Mouse (Mus musculus) forelimb bud, embryonic 11.5 days (tissue): ENCODE results near the gene Usf3.

Experiments used
- DNase-seq: peaks from one replicate; pipeline ENCODE4 v3.0.0-alpha.2; 2012; ENCODE audit warnings: low read depth, low spot score

The Usf3 gene

GRCm38 (mm10) chr16:44173966-44174530 is 1.0 kb downstream of the Usf3 start:
- no peak for DNase-seq

DNA sequence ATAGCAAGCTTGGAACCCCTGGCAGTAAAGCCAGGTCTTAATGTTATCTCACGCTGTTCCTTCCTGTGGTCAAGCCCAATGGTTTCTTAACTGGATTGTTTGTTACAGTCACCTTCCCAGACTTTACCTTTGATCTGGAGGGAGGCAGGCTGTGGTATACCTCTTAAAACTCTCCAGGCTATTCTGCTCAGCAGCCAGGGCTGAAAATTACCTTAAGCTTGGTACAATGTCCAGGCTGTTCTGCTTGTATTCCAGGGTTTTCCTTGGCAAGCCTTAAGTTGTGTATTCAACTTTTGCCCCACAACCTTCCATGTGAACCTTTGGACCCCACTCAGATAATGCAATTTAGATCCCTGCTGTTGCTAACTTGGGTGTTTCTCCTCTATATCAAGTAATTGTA is 2.0 kb downstream of the Usf3 start:
- DNase-seq, result no peak

- DNase-seq, result no peak
Measured at GRCm38 (mm10) chr16:44176511-44176910, 3.5 kb downstream of the Usf3 start.

GRCm38 (mm10) chr16:44178555-44178954 is 5.5 kb downstream of the Usf3 start:
- DNase-seq, result no peak

- DNase-seq, result no peak
Measured at GRCm38 (mm10) chr16:44182597-44182996, 9.6 kb downstream of the Usf3 start.

- no peak for DNase-seq
Measured at GRCm38 (mm10) chr16:44184769-44185168, 11.7 kb downstream of the Usf3 start.

DNA sequence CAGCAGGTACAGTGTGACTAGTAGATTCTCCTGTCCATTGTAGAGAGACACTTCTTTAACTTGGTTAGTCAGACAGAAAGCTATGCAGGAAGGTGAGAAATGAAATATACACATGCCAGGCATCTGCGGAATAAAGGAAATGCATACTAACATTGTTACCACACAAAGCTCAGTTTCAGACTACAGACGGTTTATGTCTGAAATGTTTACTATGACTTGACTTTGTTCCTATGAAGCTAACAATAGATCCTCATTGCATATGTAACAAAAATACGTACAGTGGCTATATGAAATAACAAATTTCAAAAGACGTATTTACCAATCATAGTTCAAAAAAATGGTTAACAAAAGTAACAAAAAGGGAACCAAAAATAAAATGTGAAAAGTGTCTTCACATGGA is 14.1 kb downstream of the Usf3 start:
- DNase-seq, result no peak

- no peak for DNase-seq
Measured at GRCm38 (mm10) chr16:44188766-44189165, 15.7 kb downstream of the Usf3 start.

DNA sequence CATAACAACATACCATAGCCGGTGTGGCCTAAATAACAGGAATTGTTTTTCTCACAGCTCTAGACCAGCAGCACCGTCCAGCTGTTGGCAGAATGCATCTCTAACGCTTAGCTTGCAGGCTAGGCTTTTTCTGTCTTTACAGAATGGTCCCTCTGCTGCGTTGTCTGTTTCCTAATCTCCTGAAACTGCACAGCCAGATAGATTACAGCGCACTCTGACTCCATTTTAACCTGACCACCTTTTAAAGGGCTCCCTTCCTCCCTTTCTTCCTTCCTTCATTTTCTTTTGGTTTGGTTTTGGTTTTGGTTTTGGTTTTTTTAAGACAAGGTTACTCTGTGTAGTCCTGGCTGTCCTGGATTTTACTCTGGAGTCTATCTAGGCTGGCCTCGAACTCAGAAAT is 17.0 kb downstream of the Usf3 start:
- DNase-seq, result no peak

- no peak for DNase-seq
Measured at GRCm38 (mm10) chr16:44190968-44191367, 17.9 kb downstream of the Usf3 start.

DNA sequence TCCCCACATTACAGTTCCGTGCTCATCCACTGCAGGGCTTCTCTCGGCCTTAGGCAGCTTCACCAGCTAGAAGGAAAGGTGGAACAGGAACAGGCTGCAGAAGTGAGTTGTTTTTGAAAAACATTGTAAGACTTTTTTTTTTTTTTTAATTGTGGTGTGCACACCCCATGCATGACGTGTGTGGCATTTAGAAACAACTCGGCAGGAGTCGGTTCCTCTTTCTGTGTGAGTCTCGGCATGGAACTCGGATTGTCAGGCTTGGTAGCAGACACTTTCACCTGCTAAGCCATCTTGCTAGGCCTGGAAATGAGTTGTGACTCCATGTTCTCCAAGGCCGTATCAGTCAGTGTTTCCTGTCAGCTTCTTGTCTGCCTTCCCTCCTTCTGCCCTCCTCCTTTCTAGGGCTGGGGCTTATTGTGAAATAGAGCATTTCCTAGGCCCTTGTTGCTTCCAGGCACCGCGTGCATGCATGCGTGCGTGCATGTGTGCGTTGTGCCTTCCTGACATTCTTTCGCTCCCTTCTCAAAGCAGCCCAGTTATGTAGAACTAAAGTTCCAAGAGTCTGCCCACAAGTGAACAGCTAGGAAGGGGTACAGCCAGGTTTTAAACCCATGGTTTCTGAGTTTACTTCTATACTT is 26.1 kb downstream of the Usf3 start:
- no peak for DNase-seq

DNA sequence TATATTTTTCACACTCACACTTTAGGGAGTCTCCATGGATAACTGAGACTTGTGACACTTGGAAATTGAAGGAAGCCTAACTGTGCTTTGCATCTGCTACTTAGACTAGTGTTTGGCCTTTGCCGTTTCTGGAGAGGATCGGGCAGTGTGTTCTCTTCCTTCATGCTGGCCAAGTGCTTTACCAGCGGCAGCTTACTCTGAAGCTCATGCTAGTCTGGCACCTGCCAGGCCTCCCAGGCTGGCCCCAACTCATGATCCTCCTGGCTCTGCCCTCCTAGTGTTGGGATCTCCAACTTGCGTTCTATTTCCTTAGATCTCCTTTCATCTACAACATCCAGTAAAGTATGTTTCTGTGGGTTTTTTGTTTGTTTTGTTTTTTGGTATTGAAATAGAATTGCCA is 27.1 kb downstream of the Usf3 start:
- DNase-seq, result no peak

GRCm38 (mm10) chr16:44204331-44204730 is 31.3 kb downstream of the Usf3 start:
- DNase-seq, result no peak

DNA sequence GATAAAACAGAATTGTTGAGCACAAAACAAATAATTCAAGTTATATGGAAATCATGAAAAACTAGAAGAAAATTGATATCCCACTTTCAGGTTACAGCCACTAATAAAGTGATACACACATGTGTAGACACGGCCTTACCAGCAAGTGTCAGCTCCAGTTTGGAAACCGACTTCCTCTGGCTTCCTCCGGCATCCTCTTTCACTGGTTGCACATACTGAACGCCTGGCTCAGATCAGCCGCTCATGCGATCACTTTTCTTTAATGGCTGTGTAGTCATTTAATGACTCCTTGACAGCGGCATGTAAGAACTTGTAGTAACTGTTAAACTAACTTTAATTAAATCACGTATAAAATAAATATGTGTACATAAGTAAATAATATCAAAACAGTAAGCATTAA is 32.9 kb downstream of the Usf3 start:
- no peak for DNase-seq

DNA sequence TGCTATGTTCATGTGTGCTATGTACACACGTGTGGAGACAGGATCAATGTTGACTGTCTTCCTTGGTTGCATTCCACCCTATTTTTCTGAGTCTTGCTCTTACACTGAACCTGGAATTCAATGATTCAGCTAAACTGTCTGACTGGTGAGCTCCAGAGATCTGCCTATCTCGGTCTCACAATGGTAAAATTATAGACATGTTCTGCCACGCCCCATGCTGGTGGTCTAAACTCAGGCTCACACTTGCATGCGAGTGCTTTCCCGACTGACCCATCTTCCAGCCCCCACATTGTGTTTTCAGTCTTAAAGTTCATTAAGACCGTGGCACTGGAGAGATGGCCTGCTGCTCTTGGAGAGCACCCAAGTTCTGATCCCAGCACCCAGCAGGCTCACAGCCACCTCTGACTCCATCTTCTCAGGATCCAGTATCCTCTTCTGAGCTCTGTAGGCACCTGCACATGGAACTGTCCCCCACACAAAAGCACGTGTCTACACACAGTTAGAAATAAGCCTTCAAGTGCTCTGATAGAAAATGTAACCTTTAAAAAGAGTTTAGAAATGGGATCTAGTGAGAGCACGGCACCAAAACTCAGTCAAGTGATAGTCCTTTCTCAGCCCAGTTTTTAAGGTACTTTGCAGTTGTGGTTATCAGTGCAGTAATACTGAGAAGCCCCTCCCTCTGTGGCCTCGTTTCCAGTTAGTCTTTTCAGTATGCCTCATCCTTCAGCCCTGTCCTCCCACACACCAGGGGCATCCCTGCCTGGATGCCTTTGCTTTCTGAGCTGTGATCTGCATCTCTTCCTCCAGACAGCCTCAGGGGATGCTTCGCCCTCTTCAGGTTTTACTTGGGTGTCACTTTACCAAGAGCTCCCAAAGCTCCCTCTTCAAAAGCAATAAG is 37.4 kb downstream of the Usf3 start:
- DNase-seq, result no peak

DNA sequence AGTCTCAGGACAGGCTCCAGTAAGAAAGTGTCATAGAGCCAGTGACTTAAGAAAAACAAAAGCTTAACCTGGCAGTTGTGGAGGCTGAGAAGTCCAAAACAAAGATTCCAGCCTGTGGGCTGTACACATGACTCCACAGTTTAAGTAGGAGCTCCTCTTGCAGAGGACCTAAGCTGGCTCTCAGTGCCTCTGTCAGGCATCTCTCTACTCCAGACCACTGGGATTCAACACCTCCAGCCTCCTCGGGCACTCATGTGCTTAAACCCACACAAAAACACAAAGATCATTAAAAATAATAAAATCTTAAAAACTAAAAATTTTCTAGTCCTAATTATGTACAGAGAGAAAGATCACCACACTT is 38.0 kb downstream of the Usf3 start:
- DNase-seq, result no peak

GRCm38 (mm10) chr16:44212703-44213102 is 39.7 kb downstream of the Usf3 start:
- DNase-seq, result no peak

- no peak for DNase-seq
Measured at GRCm38 (mm10) chr16:44215513-44215912, 42.5 kb downstream of the Usf3 start.

DNA sequence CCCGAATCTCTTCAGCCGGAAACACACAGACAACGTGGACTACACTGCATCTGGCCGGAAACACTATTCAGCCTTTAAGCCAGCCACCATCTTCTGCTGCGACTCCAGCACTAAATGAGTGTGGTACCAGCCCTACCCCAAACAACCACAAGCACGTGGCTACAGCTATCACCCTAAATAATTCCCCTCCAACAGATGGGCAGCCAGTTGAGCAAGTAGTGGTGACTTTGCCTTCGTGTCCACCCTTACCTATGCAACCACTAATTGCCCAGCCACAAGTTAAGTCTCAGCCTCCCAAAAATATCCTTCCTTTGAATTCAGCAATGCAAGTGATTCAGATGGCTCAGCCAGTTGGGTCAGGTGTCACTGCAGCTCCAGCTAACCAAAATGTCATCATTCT is 43.4 kb downstream of the Usf3 start:
- no peak for DNase-seq

- DNase-seq, result no peak
Measured at GRCm38 (mm10) chr16:44221463-44221862, 48.4 kb downstream of the Usf3 start.

DNA sequence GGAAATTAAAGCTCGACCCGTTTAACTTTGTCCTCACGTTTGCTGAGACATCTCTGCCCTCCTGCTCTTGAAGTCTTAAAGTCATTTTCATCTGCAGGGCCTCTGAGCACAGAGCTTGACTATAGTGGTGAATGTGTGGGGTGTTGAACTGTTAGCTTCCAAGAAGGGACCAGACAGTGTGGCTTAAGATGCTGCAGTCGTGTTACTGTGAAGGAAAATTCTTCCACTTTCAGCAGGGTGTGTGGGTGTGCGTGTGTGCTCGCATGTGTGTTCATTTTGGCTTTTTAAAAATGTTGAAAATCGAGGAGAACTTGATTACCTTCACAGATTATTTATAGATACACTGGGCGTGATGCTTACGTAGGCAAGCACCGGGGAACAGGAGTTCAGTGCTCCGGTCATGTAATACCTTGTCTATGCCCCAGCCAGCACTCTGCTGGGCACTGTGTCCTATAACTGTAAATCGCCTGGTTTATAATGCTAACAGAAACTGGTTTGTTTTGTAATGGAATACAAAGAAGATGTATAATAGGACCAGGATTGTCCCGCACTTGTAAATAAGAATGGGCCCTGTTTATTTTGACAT is 53.8 kb downstream of the Usf3 start:
- DNase-seq, result no peak

DNA sequence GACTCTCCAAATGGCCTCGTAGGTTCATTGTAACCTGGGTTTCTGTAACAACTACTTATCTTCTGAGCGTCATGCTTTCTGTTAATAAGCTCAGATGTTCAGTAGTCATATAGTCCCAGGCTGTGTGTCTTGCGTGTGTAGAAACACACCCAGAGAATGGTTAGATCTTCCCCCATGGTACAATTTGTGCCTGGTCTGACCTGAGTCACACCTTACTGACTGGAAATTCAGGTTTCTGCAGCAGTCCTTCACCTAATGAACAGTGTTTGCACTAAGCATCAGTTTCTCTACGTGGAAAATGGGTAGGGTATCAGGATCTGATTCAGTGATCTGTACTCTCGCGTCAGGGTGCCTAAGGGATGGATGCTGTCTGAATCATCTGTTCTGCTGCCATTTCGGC is 60.0 kb downstream of the Usf3 start:
- no peak for DNase-seq

- DNase-seq, result no peak
Measured at GRCm38 (mm10) chr16:44237836-44238235, 64.8 kb downstream of the Usf3 start.
